Mouse (Mus musculus): ENCODE data around the gene Pgbd1. TPM values are rescaled to one million over a fixed set of nuclear protein-coding genes. Genes with fewer than 3 reads are reported as not detected.
"Not testable (repeated sequence)": the region's sequence is repeated elsewhere in the genome, so short reads cannot be mapped to it uniquely, and the experiment has no call there.

Gene Pgbd1
- 2.3 and 3.1 TPM in 2 replicates for polyA plus RNA-seq (2012; rRNA removed)

DNA sequence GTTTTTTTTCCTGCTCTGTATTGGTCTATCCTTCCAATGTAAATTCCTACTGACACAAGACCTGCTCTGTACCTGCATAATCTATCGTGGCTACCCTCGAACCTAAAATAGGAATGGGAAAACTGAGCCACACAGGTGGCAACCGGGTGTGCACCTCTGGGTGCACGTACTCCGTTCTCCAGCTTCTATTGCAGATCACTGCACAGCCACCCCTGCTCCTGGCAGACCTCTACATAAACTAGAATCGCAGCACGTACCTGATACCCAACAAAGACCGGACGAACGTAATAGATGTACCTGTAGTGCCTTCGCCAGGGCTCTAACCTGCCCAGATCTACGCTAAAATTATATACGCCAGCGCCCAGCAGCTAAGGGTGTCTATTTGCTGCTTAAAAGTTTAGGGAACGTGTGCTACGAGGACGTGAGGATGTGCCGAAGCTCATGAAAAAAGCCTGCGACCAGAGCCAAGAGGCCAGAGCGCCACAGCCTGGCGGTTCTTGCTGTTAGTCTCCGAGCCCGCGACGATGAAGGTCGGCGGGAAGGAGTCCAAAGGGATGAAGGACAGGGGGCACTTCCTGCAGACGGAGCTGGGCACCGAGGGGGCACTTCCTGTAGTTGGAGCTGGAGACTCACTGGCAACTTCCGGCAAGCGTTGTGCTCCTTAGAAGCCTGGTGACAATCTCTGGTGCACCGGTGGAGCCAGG is at the start of gene Pgbd1:
TSS of gene Pgbd1 (minus strand) at position 556 of the 704 bp plus-strand sequence.
- H3K27ac ChIP-seq (ENCODE audit: insufficient read depth, low read length) = 0 out of 2 replicates have a peak within 1 kb of the TSS, but pooled peaks have one; percentile 20
- H3K4me1 ChIP-seq (ENCODE audit: control insufficient read depth, insufficient read depth, low read length) = peaks cover 1% of the 10 kb centered on the region; the same call in 1 of the 2 replicates
- no peak for TF ChIP-seq CTCF (IDR thresholded peaks at IDR 0.05; ENCODE audit: extremely low read depth, insufficient read depth, low read length)
- TF ChIP-seq POLR2A (IDR thresholded peaks at IDR 0.05; ENCODE audit: extremely low read depth, insufficient read depth, low read length) = peak; percentile 24; the same call in 1 of the 2 replicates
- H3K4me3 ChIP-seq (ENCODE audit: insufficient read depth, low read length) = peak within 1 kb of the TSS; percentile 69

DNA sequence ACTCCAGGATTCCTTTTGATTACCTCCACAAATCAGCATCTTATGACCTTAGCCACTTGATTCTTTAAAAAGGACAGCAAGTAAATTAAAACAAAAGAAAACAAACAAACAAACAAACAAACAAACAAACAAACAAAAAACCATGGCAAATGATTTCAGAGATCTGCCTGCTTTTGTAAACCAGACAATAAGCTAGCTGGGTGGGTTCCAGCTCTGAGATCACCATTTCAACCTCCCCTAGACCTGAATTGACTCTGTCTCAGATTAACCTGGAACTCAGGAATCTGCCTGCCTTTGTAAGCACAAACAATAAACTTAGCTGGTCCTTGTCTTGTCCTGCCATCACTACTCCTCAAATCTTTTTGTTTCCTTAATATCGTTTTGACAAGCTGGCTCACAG is 46.0 kb upstream of the Pgbd1 start:
- no peak for TF ChIP-seq POLR2A (IDR thresholded peaks at IDR 0.05; ENCODE audit: extremely low read depth, insufficient read depth, low read length)
- TF ChIP-seq CTCF (IDR thresholded peaks at IDR 0.05; ENCODE audit: extremely low read depth, insufficient read depth, low read length) = no peak
- Histone ChIP-seq H3K4me3 (ENCODE audit: insufficient read depth, low read length) (no peak overlapping the region), H3K27ac (ENCODE audit: insufficient read depth, low read length) (no peak overlapping the region), H3K4me1 (ENCODE audit: control insufficient read depth, insufficient read depth, low read length) (no peaks in the 10 kb centered on the region)

DNA sequence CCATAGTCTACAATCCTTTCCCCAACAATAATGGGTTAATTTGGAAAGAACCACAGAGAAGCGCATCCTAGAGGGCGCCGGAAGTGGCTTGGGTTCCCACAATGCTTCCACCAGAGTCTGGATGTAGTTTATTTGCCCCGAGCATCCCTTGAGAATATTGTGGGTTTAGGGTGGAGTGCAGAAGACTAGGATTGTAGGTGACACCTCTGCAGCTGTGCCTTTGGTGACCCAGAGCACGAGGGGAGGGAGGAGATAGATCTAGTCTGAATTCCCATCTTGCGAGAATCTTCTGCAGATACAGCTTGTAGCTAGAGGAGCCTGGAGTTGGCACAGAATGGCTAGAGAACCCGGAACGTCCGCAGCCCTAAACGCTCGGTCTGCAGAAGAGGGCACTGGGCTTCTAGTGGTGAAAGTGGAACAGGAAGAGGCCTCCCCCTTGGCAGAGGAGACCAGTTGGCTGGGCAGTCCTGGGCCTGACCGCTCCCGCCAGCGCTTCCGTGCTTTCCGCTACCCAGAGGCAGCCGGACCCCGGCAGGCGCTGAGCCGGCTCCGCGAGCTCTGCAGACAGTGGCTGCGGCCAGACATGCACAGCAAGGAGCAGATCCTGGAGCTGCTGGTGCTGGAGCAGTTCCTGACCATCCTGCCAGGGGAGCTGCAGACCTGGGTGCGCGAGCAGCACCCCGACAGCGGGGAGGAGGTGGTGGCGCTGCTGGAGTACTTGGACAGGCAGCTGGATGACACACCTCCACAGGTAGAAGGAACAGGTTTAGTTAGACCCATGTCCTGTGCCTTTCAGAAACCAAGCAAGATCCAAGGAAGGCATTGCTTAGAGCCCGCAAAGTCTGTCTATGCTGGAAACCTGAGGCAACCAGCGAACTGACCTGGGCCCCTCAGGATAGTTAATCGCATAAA is 38.2 kb upstream of the Pgbd1 start, which contains the start of the genes Zkscan4 and Gm10065:
TSS of gene Zkscan4 (plus strand) at position 149 of the 912 bp plus-strand sequence.
TSS of gene Gm10065 (minus strand) at position 683 of the 912 bp plus-strand sequence.
- H3K4me3 ChIP-seq (ENCODE audit: insufficient read depth, low read length) = peak within 1 kb of the TSS; percentile 80
- H3K27ac ChIP-seq (ENCODE audit: insufficient read depth, low read length) = peak within 1 kb of the TSS; percentile 61
- H3K4me1 ChIP-seq (ENCODE audit: control insufficient read depth, insufficient read depth, low read length) = not testable (repeated sequence)
- peak; percentile 37 for TF ChIP-seq POLR2A (IDR thresholded peaks at IDR 0.05; ENCODE audit: extremely low read depth, insufficient read depth, low read length)

DNA sequence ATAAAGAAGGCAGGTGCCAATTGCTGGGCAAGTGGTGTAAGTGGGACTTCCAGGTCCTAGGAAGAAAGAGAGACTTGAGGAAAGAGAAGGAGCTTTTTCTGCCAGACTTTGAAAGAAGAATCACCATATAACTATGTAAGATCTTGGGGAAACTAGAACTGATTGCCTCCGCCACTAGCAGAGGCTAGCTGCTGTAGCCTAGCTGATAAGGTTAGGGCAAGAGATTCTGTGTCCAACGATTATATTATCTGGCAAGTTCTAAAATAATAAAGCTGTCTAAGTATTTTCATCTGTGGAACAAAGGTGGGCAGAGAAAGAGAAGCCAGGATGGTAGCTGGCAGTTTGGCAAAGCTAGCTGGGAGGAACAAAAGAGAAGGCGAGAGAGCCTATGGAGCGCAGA is 31.6 kb upstream of the Pgbd1 start:
- H3K4me3 ChIP-seq (ENCODE audit: insufficient read depth, low read length) = no peak overlapping the region
- H3K27ac ChIP-seq (ENCODE audit: insufficient read depth, low read length) = no peak overlapping the region
- no peaks in the 10 kb centered on the region for H3K4me1 ChIP-seq (ENCODE audit: control insufficient read depth, insufficient read depth, low read length)
- TF ChIP-seq CTCF (IDR thresholded peaks at IDR 0.05; ENCODE audit: extremely low read depth, insufficient read depth, low read length) (no peak), POLR2A (IDR thresholded peaks at IDR 0.05; ENCODE audit: extremely low read depth, insufficient read depth, low read length) (no peak)

DNA sequence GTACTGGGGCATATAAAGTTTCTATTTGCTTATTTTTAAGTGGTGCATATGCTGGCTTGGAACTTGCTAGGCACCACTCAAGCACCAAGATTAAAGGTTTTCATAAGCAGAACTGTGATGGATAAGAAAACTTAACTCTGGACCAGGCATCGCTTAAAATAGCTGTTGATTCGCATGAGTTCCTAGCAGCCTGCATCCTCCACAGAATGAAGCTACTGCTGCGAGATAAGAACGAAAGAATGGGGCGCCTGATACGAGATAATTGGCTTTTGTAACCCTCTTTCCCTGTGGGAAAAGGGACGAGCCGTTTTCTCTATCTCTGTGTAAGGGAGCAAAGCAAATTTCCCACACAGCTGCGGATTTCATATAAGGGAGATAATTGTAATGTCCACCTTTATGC is 28.2 kb upstream of the Pgbd1 start:
- no peaks in the 10 kb centered on the region for H3K4me1 ChIP-seq (ENCODE audit: control insufficient read depth, insufficient read depth, low read length)
- TF ChIP-seq POLR2A (IDR thresholded peaks at IDR 0.05; ENCODE audit: extremely low read depth, insufficient read depth, low read length) (no peak), CTCF (IDR thresholded peaks at IDR 0.05; ENCODE audit: extremely low read depth, insufficient read depth, low read length) (no peak)
- no peak overlapping the region for H3K27ac ChIP-seq (ENCODE audit: insufficient read depth, low read length)
- no peak overlapping the region for H3K4me3 ChIP-seq (ENCODE audit: insufficient read depth, low read length)

DNA sequence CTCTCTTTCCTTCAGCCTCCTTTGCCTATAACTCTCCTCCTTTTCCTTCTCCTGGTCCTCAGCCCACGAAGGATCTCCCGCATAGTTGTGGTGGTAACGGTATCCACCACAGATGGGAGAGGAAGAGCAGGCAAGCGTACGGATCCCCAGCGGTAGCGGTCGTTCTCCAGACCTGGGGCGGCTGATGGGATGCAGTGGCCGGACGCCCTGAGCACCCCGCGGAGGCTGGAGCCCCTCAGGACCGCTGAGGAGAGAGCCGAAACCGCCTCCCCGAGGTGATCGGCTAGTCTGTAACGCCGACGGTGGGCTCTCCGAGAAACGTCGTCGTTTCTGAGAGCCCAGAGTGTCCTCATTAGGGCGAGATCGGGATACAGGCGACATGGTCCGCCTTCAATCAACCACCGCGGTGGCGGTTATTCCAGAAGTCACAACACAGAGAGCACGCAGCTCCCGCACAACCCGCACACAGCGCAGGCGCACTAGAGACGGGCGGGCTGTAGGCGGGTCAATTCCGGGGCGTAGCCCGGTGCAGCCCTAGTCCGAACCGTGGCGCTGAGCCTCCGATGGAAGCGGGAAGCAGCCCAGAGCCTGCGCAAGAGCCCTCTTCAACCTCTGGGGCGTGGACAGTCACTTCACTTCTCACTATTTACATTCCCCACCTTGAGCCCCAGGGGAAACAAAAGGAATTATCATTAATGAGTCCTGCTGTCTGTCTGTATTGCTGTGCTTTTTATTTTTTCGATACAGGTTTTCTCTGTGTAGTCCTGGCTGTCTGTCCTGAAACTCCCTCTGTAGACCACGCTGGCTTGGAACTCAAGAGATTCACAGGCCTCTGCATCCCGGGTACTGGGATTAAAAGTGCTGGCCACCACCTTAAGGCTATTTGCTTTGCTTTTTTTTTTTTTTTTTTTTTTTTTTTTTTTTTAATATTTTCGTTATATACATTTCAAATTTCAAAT is 27.5 kb upstream of the Pgbd1 start, which contains the start of gene Nkapl:
TSS of gene Nkapl (minus strand) at position 449 of the 959 bp plus-strand sequence.
- no peaks in the 10 kb centered on the region for H3K4me1 ChIP-seq (ENCODE audit: control insufficient read depth, insufficient read depth, low read length)
- no peak within 1 kb of the TSS for H3K27ac ChIP-seq (ENCODE audit: insufficient read depth, low read length)
- TF ChIP-seq POLR2A (IDR thresholded peaks at IDR 0.05; ENCODE audit: extremely low read depth, insufficient read depth, low read length) (peak; percentile 58; the same call in 1 of the 2 replicates), CTCF (IDR thresholded peaks at IDR 0.05; ENCODE audit: extremely low read depth, insufficient read depth, low read length) (no peak)
- H3K4me3 ChIP-seq (ENCODE audit: insufficient read depth, low read length) = peak within 1 kb of the TSS; percentile 62

DNA sequence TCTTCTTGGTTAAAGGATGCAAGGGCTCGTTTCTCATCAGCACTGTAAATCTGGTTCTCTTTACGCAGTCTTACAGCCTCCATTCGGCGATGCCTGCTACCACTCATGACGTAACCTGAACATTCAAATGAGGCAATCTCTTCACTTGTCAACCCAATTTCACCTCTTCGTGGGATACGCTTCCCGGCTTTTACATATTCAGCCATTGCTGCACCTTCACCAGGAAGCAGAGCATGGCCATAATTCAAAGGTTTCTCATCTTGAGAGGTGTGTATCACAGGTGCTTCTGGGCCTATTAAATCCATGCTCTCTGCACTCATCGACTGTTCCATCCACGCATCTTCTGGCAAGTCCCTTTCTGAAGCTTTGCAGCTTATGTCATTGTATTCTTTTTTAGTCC is 26.5 kb upstream of the Pgbd1 start:
- no peak overlapping the region for H3K27ac ChIP-seq (ENCODE audit: insufficient read depth, low read length)
- no peaks in the 10 kb centered on the region for H3K4me1 ChIP-seq (ENCODE audit: control insufficient read depth, insufficient read depth, low read length)
- TF ChIP-seq CTCF (IDR thresholded peaks at IDR 0.05; ENCODE audit: extremely low read depth, insufficient read depth, low read length) (no peak), POLR2A (IDR thresholded peaks at IDR 0.05; ENCODE audit: extremely low read depth, insufficient read depth, low read length) (no peak)
- H3K4me3 ChIP-seq (ENCODE audit: insufficient read depth, low read length) = no peak overlapping the region

DNA sequence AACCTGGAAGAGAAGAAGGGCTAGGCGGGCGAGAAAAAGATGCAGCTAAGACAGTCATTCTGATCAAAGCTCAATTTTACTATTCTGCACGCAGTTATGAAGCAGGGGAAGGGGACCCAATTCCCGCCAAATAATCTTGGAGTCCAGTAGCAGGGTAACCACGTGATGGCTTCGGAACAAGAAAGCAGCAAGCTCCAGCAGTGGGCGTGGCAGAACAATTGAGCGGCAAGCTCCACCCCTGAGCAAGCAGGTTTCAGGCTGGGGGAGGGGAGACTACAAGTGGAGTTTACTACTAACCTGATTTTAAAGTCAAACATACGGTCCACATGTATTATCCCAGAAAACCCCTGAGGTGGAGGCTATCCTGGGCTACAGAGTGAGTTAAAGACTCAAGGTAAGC is 21.7 kb upstream of the Pgbd1 start:
- H3K27ac ChIP-seq (ENCODE audit: insufficient read depth, low read length); H3K4me3 ChIP-seq (ENCODE audit: insufficient read depth, low read length); H3K4me1 ChIP-seq (ENCODE audit: control insufficient read depth, insufficient read depth, low read length): not testable (repeated sequence)

DNA sequence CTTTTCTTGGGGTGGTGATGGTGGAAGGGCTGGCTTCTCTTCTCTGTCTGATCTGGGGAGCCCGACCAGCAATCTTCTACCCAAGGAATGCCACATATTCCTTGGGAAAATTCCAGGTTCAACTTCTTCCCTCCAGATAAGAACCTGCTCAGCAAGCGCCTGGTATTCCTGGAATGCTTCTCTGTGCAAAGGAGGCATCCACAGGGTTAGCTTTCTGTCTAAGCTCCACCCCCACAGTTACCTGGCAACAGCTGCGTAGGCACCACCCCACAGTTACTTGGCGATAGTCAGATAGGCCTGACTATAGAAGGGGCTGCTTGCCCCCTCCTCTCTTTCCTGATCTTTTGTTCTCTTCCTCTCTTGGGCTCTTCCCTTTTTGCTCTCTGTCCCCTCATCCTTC is 15.5 kb upstream of the Pgbd1 start:
- peaks cover 3% of the 10 kb centered on the region; the same call in 1 of the 2 replicates for H3K4me1 ChIP-seq (ENCODE audit: control insufficient read depth, insufficient read depth, low read length)
- TF ChIP-seq POLR2A (IDR thresholded peaks at IDR 0.05; ENCODE audit: extremely low read depth, insufficient read depth, low read length) (no peak), CTCF (IDR thresholded peaks at IDR 0.05; ENCODE audit: extremely low read depth, insufficient read depth, low read length) (no peak)
- no peak overlapping the region for H3K4me3 ChIP-seq (ENCODE audit: insufficient read depth, low read length)
- no peak overlapping the region for H3K27ac ChIP-seq (ENCODE audit: insufficient read depth, low read length)

Data from cortical plate, adult 2 months (tissue).